Mouse (Mus musculus): Measurements from ENCODE around the gene Crim1.
"Not testable (repeated sequence)": the region's sequence is repeated elsewhere in the genome, so short reads cannot be mapped to it uniquely, and the experiment has no call there.

Crim1 gene

GRCm38 (mm10) chr17:78253587-78253986 lies 53.5 kb downstream of the Crim1 start:
- not testable (repeated sequence) for DNase-seq

GRCm38 (mm10) chr17:78254256-78254655 lies 54.2 kb downstream of the Crim1 start:
- DNase-seq, result no peak

GRCm38 (mm10) chr17:78255711-78256110 lies 55.7 kb downstream of the Crim1 start:
- no peak for DNase-seq

- DNase-seq, result no peak
Measured at GRCm38 (mm10) chr17:78256534-78256933, 56.5 kb downstream of the Crim1 start.

- no peak for DNase-seq
Measured at GRCm38 (mm10) chr17:78261684-78262083, 61.6 kb downstream of the Crim1 start.

- no peak for DNase-seq
Measured at GRCm38 (mm10) chr17:78264116-78264515, 64.1 kb downstream of the Crim1 start.

GRCm38 (mm10) chr17:78265135-78265534 lies 65.1 kb downstream of the Crim1 start:
- DNase-seq, result no peak

GRCm38 (mm10) chr17:78266271-78266670 lies 66.2 kb downstream of the Crim1 start:
- DNase-seq, result no peak

GRCm38 (mm10) chr17:78268591-78268990 lies 68.5 kb downstream of the Crim1 start:
- DNase-seq, result no peak

GRCm38 (mm10) chr17:78269311-78269710 lies 69.3 kb downstream of the Crim1 start:
- DNase-seq, result no peak

- DNase-seq, result no peak
Measured at GRCm38 (mm10) chr17:78270019-78270418, 70.0 kb downstream of the Crim1 start.

- DNase-seq, result no peak
Measured at GRCm38 (mm10) chr17:78271731-78272130, 71.7 kb downstream of the Crim1 start.

GRCm38 (mm10) chr17:78272142-78272541 lies 72.1 kb downstream of the Crim1 start:
- no peak for DNase-seq

GRCm38 (mm10) chr17:78272713-78273483 lies 72.8 kb downstream of the Crim1 start:
- DNase-seq, result no peak

- DNase-seq, result no peak
Measured at GRCm38 (mm10) chr17:78273875-78274274, 73.8 kb downstream of the Crim1 start.

- no peak for DNase-seq
Measured at GRCm38 (mm10) chr17:78274609-78275506, 74.8 kb downstream of the Crim1 start.

- no peak for DNase-seq
Measured at GRCm38 (mm10) chr17:78275507-78275813, 75.4 kb downstream of the Crim1 start.

GRCm38 (mm10) chr17:78279191-78279590 lies 79.1 kb downstream of the Crim1 start:
- DNase-seq, result no peak

- no peak for DNase-seq
Measured at GRCm38 (mm10) chr17:78280991-78281712, 81.1 kb downstream of the Crim1 start.

GRCm38 (mm10) chr17:78283271-78283992 lies 83.4 kb downstream of the Crim1 start:
- no peak for DNase-seq

GRCm38 (mm10) chr17:78286021-78286420 lies 86.0 kb downstream of the Crim1 start:
- DNase-seq, result no peak

GRCm38 (mm10) chr17:78287391-78287790 lies 87.3 kb downstream of the Crim1 start:
- no peak for DNase-seq

All from liver (tissue).